Mouse (Mus musculus): ENCODE results near the gene Fbxl18. TPM values are rescaled to one million over a fixed set of nuclear protein-coding genes. Genes with fewer than 3 reads are reported as not detected.
"Not testable (repeated sequence)": the region's sequence is repeated elsewhere in the genome, so short reads cannot be mapped to it uniquely, and the experiment has no call there.

Fbxl18 gene
- total RNA-seq, 2 experiments from 2014 or later: 5.3 to 6.5 TPM

DNA sequence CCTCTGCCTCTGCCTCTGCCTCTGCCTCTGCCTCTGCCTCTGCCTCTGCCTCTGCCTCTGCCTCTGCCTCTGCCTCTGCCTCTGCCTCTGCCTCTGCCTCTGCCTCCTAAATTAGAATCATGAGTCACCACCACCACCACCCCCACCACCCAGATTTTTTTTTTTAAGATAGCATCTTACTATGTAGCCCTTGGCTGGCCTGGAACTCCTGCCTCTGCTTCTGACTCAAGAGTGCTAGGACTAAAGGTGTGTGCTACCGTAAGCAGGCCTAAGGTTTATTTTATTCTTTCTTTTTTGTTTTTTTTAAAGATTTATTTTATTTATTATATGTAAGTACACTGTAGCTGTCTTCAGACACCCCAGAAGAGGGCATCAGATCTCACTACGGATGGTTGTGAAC lies 57.8 kb downstream of the Fbxl18 start:
- intact Hi-C loops (cut with DNase I): not testable (repeated sequence)

DNA sequence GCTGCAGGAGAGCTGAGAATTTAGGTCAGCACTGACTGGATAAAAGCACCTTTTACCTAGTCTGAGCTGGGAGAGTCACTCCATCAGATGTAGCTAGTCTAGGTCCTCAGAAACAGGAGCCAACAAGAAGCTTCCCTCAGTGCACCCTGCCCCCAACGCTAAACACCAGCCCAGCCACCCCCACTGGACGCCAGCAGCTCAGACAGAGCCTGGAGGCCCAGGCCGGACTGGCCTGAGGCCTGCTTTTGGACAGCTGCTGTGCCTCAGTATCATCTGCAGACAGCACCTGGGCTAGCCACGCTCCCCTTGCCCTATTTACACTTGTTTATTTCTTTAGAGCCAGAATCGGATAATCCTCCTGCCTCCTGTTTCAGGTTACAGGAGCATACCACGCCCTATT lies 58.3 kb downstream of the Fbxl18 start:
- no peak for DNase-seq
- intact Hi-C loops (cut with DNase I): no loop called here

More for the DNA sequence above, 57.8 kb downstream of the Fbxl18 start:
- DNase-seq: not testable (repeated sequence)

DNA sequence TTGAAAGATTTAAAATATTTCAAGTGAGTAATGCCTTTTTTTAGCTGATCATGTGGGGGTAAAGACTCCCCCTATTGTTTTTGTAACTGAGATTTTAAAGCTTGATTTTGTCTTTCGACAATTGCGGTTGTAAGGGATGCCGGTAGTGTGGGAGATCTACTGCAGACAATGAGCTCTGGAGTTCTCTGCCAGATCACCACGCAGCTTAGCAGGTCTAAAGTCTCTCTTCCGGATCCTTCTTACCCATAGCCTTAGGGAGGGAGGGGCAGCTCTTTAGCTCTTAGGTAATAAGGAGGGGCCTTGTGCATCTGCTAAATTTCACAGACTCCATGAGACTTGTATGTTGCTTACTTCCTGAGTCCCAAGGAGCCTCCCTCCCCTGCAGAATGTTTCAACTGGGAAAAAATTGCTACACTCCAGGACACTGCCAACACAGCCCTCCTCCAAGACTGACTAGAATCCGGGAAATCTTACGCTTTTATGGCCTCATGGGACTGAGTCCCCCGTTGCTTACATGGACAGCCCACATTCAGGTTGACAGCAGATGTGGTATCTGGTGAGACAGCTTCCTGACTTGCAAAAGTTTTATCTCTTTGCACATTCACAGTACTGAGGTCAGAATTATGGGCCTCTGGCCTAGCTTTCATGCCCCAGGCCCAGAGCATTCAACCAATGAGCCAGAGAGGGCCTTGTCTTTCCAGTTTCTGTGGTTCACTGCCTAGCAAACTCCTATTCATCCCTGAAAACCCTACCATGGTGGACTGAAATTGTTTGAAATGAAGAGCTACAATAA lies 61.4 kb downstream of the Fbxl18 start:
- intact Hi-C loops (cut with DNase I): no loop called here
- DNase-seq: no peak

DNA sequence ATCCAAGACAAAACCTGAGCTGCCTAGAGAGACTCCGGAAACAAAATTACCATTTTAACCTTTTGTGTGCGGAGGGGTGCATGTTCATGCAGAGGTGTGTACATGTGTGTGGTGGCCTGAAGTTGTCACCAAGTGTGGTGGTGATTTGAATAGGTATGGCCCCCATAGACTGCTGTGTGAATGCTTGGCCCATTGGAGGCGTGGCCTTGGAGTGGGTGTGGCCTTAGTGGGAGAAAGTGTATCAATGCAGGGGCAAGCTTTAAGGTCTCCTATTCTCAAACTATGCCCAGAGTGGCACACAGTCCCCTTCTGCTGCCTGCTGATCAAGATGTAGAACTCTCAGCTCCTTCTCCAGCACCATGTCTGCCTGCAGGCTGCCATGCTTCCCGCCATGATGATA lies 69.1 kb downstream of the Fbxl18 start:
- intact Hi-C loops (cut with DNase I): no loop called here
- DNase-seq: no peak

DNA sequence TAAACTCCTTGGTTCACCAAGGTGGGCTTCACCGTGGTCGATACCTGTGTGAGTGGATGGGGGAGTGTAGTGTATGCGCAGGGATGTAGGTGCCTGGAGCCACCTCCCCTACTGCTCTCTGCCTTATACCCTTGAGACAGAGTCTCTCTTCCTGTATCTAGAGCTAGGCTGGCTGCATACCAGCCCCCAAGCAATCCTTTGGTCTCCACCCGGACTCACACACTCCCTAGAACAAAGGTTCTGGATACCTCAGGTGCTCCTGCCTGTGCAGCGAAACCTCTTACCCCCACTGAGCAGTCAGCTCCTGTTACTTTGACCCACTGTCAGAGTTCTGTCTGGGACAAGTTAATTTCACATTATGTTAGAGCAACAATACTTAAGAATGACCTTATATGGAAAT lies 69.6 kb downstream of the Fbxl18 start:
- intact Hi-C loops (cut with DNase I): no loop called here
- no peak for DNase-seq

DNA sequence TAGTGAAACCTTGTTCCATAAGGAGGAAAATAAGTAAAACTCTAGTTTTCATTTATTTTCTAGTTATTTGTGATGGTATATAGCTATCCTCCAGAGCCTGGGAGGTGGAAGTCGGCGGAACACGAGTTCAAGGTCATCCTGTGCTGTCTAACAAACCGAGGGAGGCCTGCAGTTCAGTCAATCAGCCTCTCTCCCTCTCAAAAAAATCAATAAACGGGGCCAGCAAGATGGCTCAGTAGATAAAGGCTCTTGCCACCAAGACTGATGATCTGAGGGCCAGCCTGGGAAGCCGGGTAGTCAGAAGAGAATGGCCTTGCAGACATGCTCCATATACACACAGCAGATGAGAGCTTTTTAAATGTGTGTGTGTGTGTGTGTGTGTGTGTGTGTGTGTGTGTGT lies 71.1 kb downstream of the Fbxl18 start:
- intact Hi-C loops (cut with DNase I): loop anchor here (5.0 kb wide), 1 partner anchor 108 kb away; no protein-coding TSS in a partner anchor

DNA sequence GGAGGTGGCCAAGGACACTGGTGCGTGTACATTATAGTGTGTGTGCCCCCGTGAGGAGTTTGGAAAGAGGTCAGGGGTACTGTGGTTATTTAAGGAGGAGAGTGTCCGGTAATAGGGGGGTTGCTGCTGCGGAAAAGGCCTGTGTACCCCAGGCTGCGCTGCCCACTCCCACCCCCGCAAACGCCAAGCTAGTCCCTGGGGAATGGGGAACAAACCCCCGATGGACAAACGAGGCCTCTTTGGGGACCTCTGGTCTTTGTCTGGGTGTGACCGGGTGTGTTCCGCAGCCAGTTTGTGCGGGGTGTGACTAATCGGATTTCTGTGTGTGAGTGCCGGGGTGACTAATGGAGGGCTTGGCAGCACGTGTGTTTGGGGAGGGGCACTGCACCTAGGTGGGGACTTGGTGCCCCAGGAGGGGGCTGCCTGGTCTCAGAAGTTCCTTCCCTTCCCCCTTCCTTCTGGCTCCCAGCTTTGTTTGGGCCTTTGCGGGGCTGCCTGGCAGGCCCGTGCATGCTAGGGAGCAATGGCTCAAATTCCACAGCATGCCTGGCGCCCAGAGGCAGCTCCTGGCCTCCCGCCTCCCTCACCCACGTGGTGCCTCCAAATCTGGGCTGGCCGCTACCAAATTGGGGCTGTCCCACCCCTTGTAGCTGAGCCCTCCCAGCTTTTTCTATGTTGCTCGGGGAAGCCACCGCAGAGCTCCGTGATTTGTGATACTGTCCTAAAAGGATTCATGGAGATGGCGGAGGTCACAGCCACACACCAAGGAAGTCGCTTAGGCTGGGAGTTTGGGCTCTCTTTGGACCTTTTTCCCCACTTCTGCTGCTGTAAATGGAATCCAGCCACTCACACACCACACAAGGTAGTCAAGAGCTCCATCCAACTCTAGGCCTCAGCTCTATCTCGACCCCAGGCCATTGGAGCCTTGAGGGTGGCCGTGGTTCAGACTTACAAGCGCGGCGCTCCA lies 71.8 kb downstream of the Fbxl18 start:
- intact Hi-C loops (cut with DNase I): loop anchor here (2.0 to 5.0 kb wide), 2 partner anchors 17 to 109 kb away; no protein-coding TSS in a partner anchor

More for the DNA sequence above, 71.1 kb downstream of the Fbxl18 start:
- no peak for DNase-seq

DNA sequence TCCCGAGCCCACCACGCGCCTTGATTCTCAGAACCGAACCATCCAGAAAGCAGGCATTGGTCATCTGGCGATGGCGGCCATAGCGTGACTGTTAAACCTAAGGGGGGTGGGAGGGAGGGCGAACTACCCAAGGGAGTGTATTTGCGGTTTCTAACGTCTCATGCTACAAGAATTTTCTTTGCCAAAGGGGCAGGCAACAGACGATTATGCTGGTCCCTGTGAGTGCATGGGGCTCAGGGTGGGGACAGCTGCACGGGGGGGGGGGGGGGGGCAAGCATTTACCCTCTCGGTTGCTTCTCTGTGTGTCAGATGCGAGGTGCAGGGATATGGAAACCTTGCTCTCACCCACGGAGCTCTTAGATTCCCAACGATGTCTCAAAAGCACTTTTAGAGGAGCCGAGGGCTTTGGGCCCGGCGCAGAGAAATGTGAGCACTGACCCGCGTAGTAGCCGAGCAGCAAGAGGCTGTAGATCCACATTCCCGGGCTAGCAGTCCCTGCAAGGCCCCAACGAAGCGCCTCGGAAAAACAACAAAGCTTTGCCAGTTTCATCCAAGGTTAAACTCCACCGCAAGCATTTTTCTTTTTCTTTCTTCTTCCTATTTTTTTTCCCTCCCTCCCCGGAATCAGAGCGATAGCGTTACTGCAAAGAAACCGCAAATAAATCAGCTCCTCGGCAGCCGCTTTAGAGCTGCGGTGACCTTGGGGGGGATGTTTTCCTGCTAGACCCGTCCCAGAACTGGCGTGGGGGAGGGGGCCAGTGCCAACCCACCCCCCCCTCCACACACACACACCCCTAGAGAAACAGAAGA lies 72.7 kb downstream of the Fbxl18 start:
- intact Hi-C loops (cut with DNase I): loop anchor here (2.0 to 5.0 kb wide), 2 partner anchors 18 to 110 kb away; no protein-coding TSS in a partner anchor
- peak; percentile 56 to 68 for DNase-seq

More for the DNA sequence above, 71.8 kb downstream of the Fbxl18 start:
- peak; percentile 83 to 89 for DNase-seq

DNA sequence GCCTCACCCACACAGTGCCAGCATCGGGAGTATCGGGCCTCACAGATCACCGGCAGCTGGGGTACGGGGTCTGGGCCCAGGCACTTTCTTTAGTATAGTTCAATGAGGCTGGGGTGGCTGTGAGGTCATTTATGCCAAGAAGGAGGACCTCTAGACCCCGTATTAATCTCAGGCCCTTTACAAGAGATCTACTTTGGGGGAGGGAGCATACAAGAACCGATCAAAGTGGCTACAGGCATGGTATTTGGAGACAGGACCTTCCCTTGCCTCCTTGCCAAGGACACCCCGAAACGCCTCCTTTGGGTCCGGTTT lies 73.3 kb downstream of the Fbxl18 start:
- intact Hi-C loops (cut with DNase I): loop anchor here (2.0 to 5.0 kb wide), 2 partner anchors 19 to 110 kb away; no protein-coding TSS in a partner anchor
- DNase-seq: no peak

DNA sequence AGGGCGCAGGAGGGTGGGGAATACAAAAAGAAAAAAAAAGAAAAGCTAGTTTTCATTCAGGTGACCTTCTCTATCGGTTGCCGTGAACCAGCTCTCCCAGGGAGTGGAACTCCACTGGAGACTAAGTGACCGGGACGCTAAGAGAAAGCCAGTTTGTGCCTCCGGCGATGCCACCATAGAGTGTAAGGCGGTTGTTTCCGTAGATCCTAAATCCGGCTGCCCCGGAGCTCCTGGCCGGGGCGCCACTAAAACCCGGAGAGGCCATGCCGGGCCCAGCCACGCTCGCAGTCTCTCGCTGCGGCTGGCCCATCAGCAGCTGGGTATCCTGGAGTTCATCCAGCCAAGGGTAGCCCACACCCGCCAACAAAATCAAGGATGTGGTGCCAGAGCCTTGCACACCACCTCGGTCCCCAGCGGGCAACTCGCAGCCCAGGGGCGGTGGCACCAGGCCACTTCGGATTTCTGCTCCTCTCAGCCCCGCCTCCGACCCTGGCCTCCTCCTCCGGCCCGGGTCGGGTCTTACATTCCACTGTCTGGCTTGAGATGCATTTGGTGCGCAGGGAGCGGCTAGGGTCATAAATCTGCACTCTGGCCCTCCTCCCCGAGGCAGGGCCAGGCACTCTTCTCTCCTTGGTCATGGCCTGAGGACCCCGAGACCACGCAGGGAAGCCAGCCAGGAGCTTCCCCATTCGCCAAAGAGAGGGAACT lies 73.8 kb downstream of the Fbxl18 start:
- DNase-seq: peak; percentile 87 to 94
- intact Hi-C loops (cut with DNase I): loop anchor here (5.0 kb wide), 1 partner anchor 111 kb away; no protein-coding TSS in a partner anchor

DNA sequence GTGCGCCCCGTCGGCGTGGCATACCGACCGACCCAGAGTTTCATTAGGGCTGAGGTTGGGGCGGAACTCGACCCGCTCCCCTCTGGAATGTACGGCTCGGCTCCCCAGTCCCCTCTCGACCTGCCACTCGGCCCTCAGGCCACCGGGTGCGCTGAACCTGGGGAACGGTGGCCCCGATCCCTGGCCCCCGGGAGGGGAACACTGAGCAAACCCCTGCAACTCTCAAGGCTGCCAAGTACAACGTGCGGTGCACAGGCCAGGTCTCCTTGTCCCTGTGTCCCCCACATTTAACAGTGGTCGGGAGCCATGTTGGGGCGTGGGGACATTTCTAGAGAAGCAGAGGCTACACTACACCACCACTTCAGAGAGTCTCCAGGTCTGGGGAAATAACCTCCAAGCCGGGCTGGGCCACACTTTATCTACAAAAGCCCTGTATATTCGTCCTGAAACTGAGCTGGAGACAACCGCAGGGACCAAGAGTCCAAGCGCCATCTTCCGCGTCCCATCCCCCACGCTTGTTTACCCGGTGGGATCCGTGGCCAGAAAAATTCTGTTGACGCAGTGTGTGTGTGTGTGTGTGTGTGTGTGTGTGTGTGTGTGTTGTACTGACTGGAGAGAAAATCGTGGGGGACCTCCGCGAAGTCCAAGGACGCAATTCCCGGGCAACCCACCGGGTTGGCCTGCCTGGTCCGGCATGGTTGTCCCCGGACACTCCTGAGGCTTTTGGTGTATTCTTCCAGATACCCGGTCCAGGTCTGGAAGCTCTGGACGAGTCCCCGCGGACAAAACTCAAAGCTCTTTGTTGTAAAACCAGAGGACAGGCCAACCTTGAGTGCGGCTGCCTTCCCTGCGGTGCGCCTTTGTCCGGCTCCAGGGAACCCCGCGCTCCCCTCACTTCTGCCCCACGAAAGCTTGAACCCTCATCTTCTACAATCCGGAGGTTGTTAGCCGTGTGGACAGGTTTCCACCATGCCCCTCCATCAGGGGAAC lies 74.7 kb downstream of the Fbxl18 start:
- intact Hi-C loops (cut with DNase I): loop anchor here (5.0 kb wide), 1 partner anchor 112 kb away; no protein-coding TSS in a partner anchor
- peak; percentile 77 to 87 for DNase-seq

DNA sequence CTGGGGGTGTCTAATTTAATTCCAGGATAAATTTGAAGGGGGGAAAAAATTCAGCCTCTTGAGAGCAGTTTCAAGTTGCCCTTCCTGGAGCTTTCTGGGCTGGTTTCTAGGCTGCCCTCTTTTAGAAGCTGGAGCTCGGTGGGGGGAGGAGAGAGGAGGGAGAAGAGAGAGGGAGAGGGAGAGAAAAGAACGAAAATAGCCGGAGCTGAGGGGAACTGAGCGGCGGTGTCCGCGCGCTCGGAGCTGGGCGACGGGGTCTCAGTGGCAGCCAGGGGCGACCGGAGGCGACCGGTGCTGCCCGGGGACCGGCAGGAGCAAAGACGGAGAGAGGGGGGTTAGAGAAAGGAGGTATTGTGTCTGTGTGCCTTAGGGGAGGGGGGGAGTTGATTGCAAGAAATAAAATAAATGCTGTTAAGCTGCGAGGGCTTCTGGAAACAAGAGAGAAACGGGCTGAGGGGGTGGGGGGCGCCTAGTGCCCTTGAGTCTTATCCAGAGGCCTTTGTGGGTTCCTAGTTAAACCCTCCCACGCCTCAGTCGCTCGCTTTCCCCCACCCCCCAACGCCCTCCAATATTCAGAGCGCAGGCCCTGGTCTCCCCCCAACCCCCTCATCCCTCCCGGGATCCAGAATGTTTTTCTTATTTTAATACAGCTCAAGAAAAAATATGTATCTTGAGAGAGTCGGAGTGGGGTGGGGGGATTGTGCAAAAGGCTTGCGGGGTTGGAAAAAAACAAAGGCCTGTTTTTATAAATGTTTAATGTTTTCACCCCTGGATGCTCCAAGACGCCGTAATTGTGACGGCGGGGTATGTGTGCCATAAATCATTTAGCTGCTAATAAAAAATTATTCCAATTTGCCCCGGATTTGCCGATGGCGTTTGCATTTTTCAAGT lies 75.6 kb downstream of the Fbxl18 start:
- intact Hi-C loops (cut with DNase I): loop anchor here (5.0 to 10.0 kb wide), 2 partner anchors 113 to 705 kb away; partner anchors contain the start of gene Rac1

DNA sequence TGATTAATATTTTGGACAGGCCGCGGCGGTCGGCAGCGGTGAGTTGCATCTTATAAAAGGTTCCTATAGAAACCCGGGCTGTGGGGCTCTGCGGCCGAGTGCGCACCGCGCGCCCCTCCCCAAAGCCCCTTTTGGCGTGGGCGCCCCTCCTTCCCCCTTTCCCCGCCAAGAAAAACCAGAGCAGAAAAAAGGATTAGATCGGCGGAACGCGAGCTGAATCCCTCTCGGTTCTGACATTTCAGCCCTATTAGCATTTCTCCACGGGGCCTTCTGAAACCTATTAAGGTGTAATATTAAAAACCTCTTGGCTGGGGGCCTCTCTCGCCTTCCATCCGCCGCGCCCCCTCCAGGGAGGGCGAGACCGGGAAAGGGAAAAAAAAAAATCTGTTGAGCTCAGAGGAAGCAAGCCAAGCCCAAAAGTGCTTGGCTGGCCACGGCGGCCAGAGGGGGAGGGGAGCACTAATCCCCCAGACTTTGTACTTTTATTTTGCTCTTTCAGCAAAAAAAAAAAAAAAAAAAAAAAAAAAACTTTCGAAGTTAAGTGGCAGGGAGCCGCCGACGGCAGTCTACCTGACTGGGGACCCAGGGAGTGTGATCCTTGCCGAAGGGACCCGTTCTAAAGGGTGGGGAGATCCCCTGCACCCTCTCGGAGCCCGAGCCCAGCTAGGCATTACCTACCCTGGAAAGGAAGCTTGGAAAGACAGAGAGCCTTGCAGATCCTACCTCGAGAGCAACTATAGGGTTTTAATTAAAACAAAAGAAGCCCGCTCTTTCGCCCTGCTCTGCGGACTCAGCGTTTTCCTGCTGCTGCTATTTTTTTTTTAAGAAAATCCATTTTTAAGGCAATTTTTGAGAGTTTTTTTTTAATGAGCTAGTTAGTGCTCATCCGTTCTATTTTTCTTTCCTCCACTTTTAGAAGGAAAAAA lies 76.5 kb downstream of the Fbxl18 start:
- peak; percentile 78 to 83 for DNase-seq
- intact Hi-C loops (cut with DNase I): loop anchor here (10.0 kb wide), 1 partner anchor 706 kb away; the partner anchor contains the start of gene Rac1

More for the DNA sequence above, 75.6 kb downstream of the Fbxl18 start:
- peak; percentile 63 to 78 for DNase-seq

DNA sequence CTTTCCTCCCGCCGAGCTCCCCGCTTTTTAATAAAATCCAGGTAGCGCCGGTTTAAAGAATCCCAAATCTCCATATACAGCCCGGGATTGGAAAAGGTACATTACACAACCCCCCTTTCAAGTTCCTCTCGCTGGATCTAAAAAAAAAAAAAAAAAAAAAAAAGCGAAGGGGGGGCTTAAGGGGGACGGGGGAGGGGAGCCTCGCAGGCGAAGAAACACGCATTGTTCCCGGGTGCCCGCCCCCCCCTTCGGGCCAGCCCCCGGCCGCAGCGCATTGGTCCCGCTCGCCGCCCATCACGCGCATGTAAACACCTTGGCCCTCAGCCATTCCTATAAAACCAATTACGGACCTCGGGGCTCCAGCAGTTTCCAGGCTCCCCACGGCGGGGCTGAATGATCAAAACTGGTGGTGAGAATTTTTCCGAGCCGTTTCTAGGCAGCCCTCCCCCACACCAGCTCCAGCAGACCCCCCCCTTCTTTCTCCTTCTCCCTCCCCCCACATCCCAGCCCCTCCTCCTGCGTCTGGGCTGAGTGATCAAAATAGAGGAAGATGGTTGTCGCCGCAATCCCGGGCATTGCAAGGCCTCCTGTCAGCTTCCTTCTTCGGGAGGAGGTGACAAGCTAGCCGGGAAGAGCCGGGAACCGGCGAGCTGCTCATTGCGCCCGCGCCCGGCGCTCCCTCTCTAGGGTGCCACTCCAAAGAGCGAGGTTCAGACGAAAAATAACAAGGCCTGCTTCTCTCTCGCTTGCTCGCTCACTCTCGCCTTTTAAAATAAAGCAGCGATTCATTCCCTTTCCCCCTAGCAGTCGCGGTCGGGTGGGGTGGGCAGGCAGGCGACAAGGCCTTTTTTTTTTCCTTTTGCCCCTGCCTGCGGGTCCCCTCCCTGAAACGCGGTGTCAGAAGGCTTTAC lies 77.4 kb downstream of the Fbxl18 start, which contains the start of gene Tnrc18:
Tnrc18 (minus strand) TSS at position 139 of the 911 bp plus-strand sequence.
- intact Hi-C loops (cut with DNase I): loop anchor here (2.0 to 10.0 kb wide), 2 partner anchors 87 to 707 kb away; partner anchors contain the start of gene Rac1
- peak; percentile 99 to 100 for DNase-seq

All from heart, postnatal 36 days (tissue).